Comparison of ENCODE assay signal across 8 mouse cellular contexts in genomic region chr14:57679958-57680535, GRCm38 (mm10). TPM values are rescaled to one million over a fixed set of nuclear protein-coding genes. Genes with fewer than 3 reads are reported as not detected.
DNase-seq lines count a peak whose midpoint lies in the region; TF ChIP-seq lines count a peak whose summit lies in the region.

No protein-coding gene starts in this region.

- no peak overlapping the region for H3K9ac ChIP-seq in ES-Bruce4 (ENCODE audit: low read depth, poor library complexity, severe bottlenecking)

- DNase-seq in brain, embryonic 18.5 days (ENCODE audit: low read depth, low spot score): peak; percentile 77
- peak; percentile 59 for DNase-seq in fibroblast of lung, adult 2 months (ENCODE audit: low read depth)
- peak; percentile 89 to 90 for DNase-seq in heart, postnatal 14 days
- DNase-seq in large intestine, adult 2 months (ENCODE audit: low read depth, low spot score): peak; percentile 60
- peak; percentile 81 for DNase-seq in lung, adult 2 months
- DNase-seq in ovary, adult 18-20 months (ENCODE audit: low spot score): peak; percentile 45
- DNase-seq in testis, postnatal 14 days (ENCODE audit: low spot score): peak; percentile 68

- WGBS in large intestine, adult 2 months: 33% methylated on average over 5 of the region's 5 CpGs
- 33% methylated on average over 5 of the region's 5 CpGs for WGBS in lung, adult 2 months

- H3K4me3 ChIP-seq in ES-Bruce4 (ENCODE audit: low read depth, low read length): no peak overlapping the region
- no peak overlapping the region for H3K4me3 ChIP-seq in lung, adult 2 months (replicated peaks; ENCODE audit: extremely low read depth, low read depth, low read length)

- no peaks in the 10 kb centered on the region for H3K4me1 ChIP-seq in ES-Bruce4 (ENCODE audit: control insufficient read depth, insufficient read depth, low read length)
- H3K4me1 ChIP-seq in lung, adult 2 months (ENCODE audit: control insufficient read depth, insufficient read depth, low read length): no peaks in the 10 kb centered on the region

- intact Hi-C loops in heart, postnatal 14 days (cut with DNase I): loop anchor here (1.0 to 5.0 kb wide), 5 partner anchors 117 to 1432 kb away; partner anchors contain the start of genes Mrpl57, Sap18 and Ska3

- TF ChIP-seq EP300 in ES-Bruce4 (IDR thresholded peaks at IDR 0.05; ENCODE audit: insufficient read depth, low read depth, low read length): no peak

- no peak overlapping the region for H3K27ac ChIP-seq in ES-Bruce4 (ENCODE audit: insufficient read depth, low read length)

- TF ChIP-seq CTCF in ES-Bruce4 (IDR thresholded peaks at IDR 0.05; ENCODE audit: low read depth, low read length): peak; percentile 71
- TF ChIP-seq CTCF in lung, adult 2 months (IDR thresholded peaks at IDR 0.05; ENCODE audit: insufficient read depth, low read length): peak; percentile 79

- H3K36me3 ChIP-seq in ES-Bruce4 (ENCODE audit: control insufficient read depth, insufficient read depth, low read length, poor library complexity, severe bottlenecking): no peaks in the 10 kb centered on the region

- no peaks in the 10 kb centered on the region for H3K27me3 ChIP-seq in ES-Bruce4 (ENCODE audit: control insufficient read depth, insufficient read depth, low read length, poor library complexity, severe bottlenecking)

- TF ChIP-seq POLR2A in ES-Bruce4 (IDR thresholded peaks at IDR 0.05; ENCODE audit: insufficient read depth, low read length): no peak
- no peak for TF ChIP-seq POLR2A in lung, adult 2 months (IDR thresholded peaks at IDR 0.05; ENCODE audit: borderline replicate concordance, extremely low read depth, low read depth, low read length)

- no peaks in the 10 kb centered on the region for H3K9me3 ChIP-seq in ES-Bruce4 (replicated peaks; ENCODE audit: control insufficient read depth, insufficient read depth, low read length, poor library complexity, severe bottlenecking)

RNA-seq across cellular contexts. Expression of gene Xpo4, which starts 14.8 kb away (rescaled TPM):
- polyA plus RNA-seq in ES-Bruce4 (2011; ENCODE audit: insufficient read depth, insufficient read length, low read depth, missing spikeins): 64.0 and 64.1 TPM in 2 replicates
- total RNA-seq in heart, postnatal 14 days (2021): 10 to 100 TPM; 11.6 to 12.8 TPM
- polyA plus RNA-seq in large intestine, adult 2 months (2012; rRNA removed): 2.1 and 3.2 TPM in 2 replicates
- 2.3 and 3.8 TPM in 2 replicates for polyA plus RNA-seq in lung, adult 2 months (2012; rRNA removed)

Comparison
In these comparisons a context has a peak if more than half of its experiments do, and no peak if none do; other contexts are left out.
1. RNA of gene Xpo4, which starts 14.8 kb away (polyA plus RNA-seq): 64.0 to 64.1 TPM in ES-Bruce4; 2.3 to 3.8 TPM in lung, adult 2 months and 2.1 to 3.2 TPM in large intestine, adult 2 months; every median in the first group is over 10 times any median in the second.
2. Peak in every context shown above with its lines, with median percentiles within 50 percentile points of each other: DNase-seq.